Mouse (Mus musculus) kidney, postnatal 0 days (tissue): ENCODE measurements around the gene Ildr2. TPM values are rescaled to one million over a fixed set of nuclear protein-coding genes. Genes with fewer than 3 reads are reported as not detected.

Source experiments
- ATAC-seq: fragments of 200-750 bp; cut with Nextera tagmentation; replicated peaks from 2 replicates; pipeline ENCODE4 v1.8.0; 2017; ENCODE audit warnings: low read depth, moderate number of reproducible peaks, moderate TSS enrichment, moderate library complexity; ENCODE audit not compliant: low FRiP score
- DNase-seq: peaks from one replicate; pipeline ENCODE4 v3.0.0-alpha.2; 2016; ENCODE audit warnings: low spot score
- H3K27ac ChIP-seq: fragments of 300-500 bp; sonication (generic); 2 replicates; pipeline ENCODE4 v1.5.1; 2014; ENCODE audit warnings: mild to moderate bottlenecking
- H3K27me3 ChIP-seq: fragments of 300-500 bp; sonication (generic); 2 replicates; pipeline ENCODE4 v1.6.1; 2014; ENCODE audit warnings: low read length, mixed read lengths; ENCODE audit not compliant: insufficient read depth
- H3K36me3 ChIP-seq: fragments of 300-500 bp; sonication (generic); 2 replicates; pipeline ENCODE4 v1.6.1; 2014; ENCODE audit warnings: low read length, mixed read lengths; ENCODE audit not compliant: insufficient read depth
- H3K4me1 ChIP-seq: fragments of 300-500 bp; sonication (generic); replicated peaks from 2 replicates; pipeline ENCODE4 v1.6.1; 2014; ENCODE audit warnings: antibody characterized with exemption, low read length, mixed read lengths; ENCODE audit not compliant: insufficient read depth
- H3K4me2 ChIP-seq: fragments of 300-500 bp; sonication (generic); 2 replicates; pipeline ENCODE4 v1.6.1; 2014; ENCODE audit warnings: mild to moderate bottlenecking, low read length, moderate library complexity, mixed read lengths
- H3K4me3 ChIP-seq: fragments of 300-500 bp; sonication (generic); replicated peaks from 2 replicates; pipeline ENCODE4 v1.5.1; 2014; ENCODE audit warnings: low read depth, low read length
- H3K9ac ChIP-seq: fragments of 300-500 bp; sonication (generic); 2 replicates; pipeline ENCODE4 v1.6.1; 2014; ENCODE audit warnings: low read depth, low read length
- H3K9me3 ChIP-seq: fragments of 300-500 bp; sonication (generic); replicated peaks from 2 replicates; pipeline ENCODE4 v1.6.1; 2016; ENCODE audit warnings: low read length, inconsistent platforms, mixed read lengths
- CTCF ChIP-seq: IDR thresholded peaks from 2 replicates; pipeline ENCODE4 v1.5.1; 2016; ENCODE audit warnings: antibody characterized with exemption, low read depth, mild to moderate bottlenecking, moderate library complexity
- WGBS: fragments of 180-500 bp; shearing (Covaris S2); extraction: QIAGEN DNeasy Blood & Tissue Kit; methylation state at CpG from one replicate; pipeline ENCODE4 v1.1.7; 2014; 5-methylcytosine and 5-hydroxymethylcytosine counted together
- polyA plus RNA-seq: library from polyadenylated mRNA; unstranded; fragments of >200 nt; fragmentation: Nextera tagmentation; extraction: Ambion mirVana; gene quantifications from 2 replicates; pipeline ENCODE4 v1.2.1, GENCODE M21; 2015

Gene Ildr2
- polyA plus RNA-seq, 1 experiment from 2014 or later = 3.1 TPM

- no peaks in the 10 kb centered on the region for H3K36me3 ChIP-seq
- no peaks in the 10 kb centered on the region for H3K27me3 ChIP-seq
- no peaks in the 10 kb centered on the region for H3K9me3 ChIP-seq
- H3K4me3 ChIP-seq = no peak overlapping the region
- no peaks in the 10 kb centered on the region for H3K4me1 ChIP-seq
- no peak overlapping the region for H3K27ac ChIP-seq
- DNase-seq (no peak), ATAC-seq (no peak)
- no peak overlapping the region for H3K9ac ChIP-seq
- WGBS = 60% methylated on average over 9 of the region's 9 CpGs
- no peak overlapping the region for H3K4me2 ChIP-seq
- no peak for TF ChIP-seq CTCF
Observed at GRCm38 (mm10) chr1:166296371-166296770, 42.4 kb downstream of the Ildr2 start.

- no peak overlapping the region for H3K4me2 ChIP-seq
- H3K27me3 ChIP-seq = no peaks in the 10 kb centered on the region
- ATAC-seq = no peak
- H3K9ac ChIP-seq = no peak overlapping the region
- no peak overlapping the region for H3K4me3 ChIP-seq
- no peak for DNase-seq
- H3K9me3 ChIP-seq = no peaks in the 10 kb centered on the region
- H3K4me1 ChIP-seq = no peaks in the 10 kb centered on the region
- no peak for TF ChIP-seq CTCF
- no peak overlapping the region for H3K27ac ChIP-seq
- 63% methylated on average over 8 of the region's 8 CpGs for WGBS
- no peaks in the 10 kb centered on the region for H3K36me3 ChIP-seq
Observed at GRCm38 (mm10) chr1:166296971-166297370, 43.0 kb downstream of the Ildr2 start.

- 46% methylated on average over 15 of the region's 15 CpGs for WGBS
- H3K27me3 ChIP-seq = no peaks in the 10 kb centered on the region
- H3K4me2 ChIP-seq = no peak overlapping the region; the same call in 1 of the 2 replicates
Observed at GRCm38 (mm10) chr1:166297499-166298111, 43.7 kb downstream of the Ildr2 start.

GRCm38 (mm10) chr1:166298884-166299283 is 44.9 kb downstream of the Ildr2 start:
- H3K4me1 ChIP-seq = no peaks in the 10 kb centered on the region
- ATAC-seq = no peak
- no peak overlapping the region for H3K4me2 ChIP-seq

More at GRCm38 (mm10) chr1:166297499-166298111, 43.7 kb downstream of the Ildr2 start:
- no peak for ATAC-seq
- no peak overlapping the region for H3K9ac ChIP-seq
- H3K36me3 ChIP-seq = no peaks in the 10 kb centered on the region
- no peaks in the 10 kb centered on the region for H3K9me3 ChIP-seq
- no peaks in the 10 kb centered on the region for H3K4me1 ChIP-seq
- H3K4me3 ChIP-seq = no peak overlapping the region
- no peak overlapping the region for H3K27ac ChIP-seq
- no peak for DNase-seq
- no peak for TF ChIP-seq CTCF

GRCm38 (mm10) chr1:166299821-166300220 is 45.9 kb downstream of the Ildr2 start:
- Histone ChIP-seq H3K36me3 (no peaks in the 10 kb centered on the region), H3K27me3 (no peaks in the 10 kb centered on the region), H3K4me3 (no peak overlapping the region), H3K4me2 (no peak overlapping the region), H3K9me3 (no peaks in the 10 kb centered on the region), H3K9ac (no peak overlapping the region), H3K27ac (no peak overlapping the region), H3K4me1 (no peaks in the 10 kb centered on the region)
- no peak for TF ChIP-seq CTCF
- 71% methylated on average over 8 of the region's 8 CpGs for WGBS
- DNase-seq (no peak), ATAC-seq (no peak)

More at GRCm38 (mm10) chr1:166298884-166299283, 44.9 kb downstream of the Ildr2 start:
- Histone ChIP-seq H3K9me3 (no peaks in the 10 kb centered on the region), H3K9ac (no peak overlapping the region), H3K36me3 (no peaks in the 10 kb centered on the region), H3K27me3 (no peaks in the 10 kb centered on the region), H3K27ac (no peak overlapping the region), H3K4me3 (no peak overlapping the region)
- no peak for TF ChIP-seq CTCF
- 85% methylated on average over 2 of the region's 2 CpGs for WGBS
- no peak for DNase-seq

- H3K27ac ChIP-seq = no peak overlapping the region
- no peaks in the 10 kb centered on the region for H3K27me3 ChIP-seq
- TF ChIP-seq CTCF = no peak
- H3K9ac ChIP-seq = no peak overlapping the region
- no peaks in the 10 kb centered on the region for H3K4me1 ChIP-seq
- ATAC-seq (no peak), DNase-seq (no peak)
- H3K4me3 ChIP-seq = no peak overlapping the region
- no peaks in the 10 kb centered on the region for H3K36me3 ChIP-seq
- H3K9me3 ChIP-seq = no peaks in the 10 kb centered on the region
- WGBS = 65% methylated on average over 3 of the region's 3 CpGs
- H3K4me2 ChIP-seq = no peak overlapping the region
Observed at GRCm38 (mm10) chr1:166300526-166300925, 46.6 kb downstream of the Ildr2 start.
